Mouse (Mus musculus) heart, embryonic 11.5 days (tissue): Measurements from ENCODE around the gene Hoxa2. TPM values are rescaled to one million over a fixed set of nuclear protein-coding genes. Genes with fewer than 3 reads are reported as not detected.

Experiments used
- ATAC-seq: fragments of 200-750 bp; cut with Nextera tagmentation; replicated peaks from 2 replicates; pipeline ENCODE4 v1.8.0; 2017; ENCODE audit warnings: moderate library complexity; ENCODE audit not compliant: insufficient number of reproducible peaks, low FRiP score, low TSS enrichment
- H3K27ac ChIP-seq: fragments of 300-500 bp; sonication (generic); 2 replicates; pipeline ENCODE4 v1.5.1; 2014; ENCODE audit warnings: mild to moderate bottlenecking, low read depth, low read length
- H3K27me3 ChIP-seq: fragments of 300-500 bp; sonication (generic); 2 replicates; pipeline ENCODE4 v1.6.1; 2014; ENCODE audit warnings: mild to moderate bottlenecking, low read length, mixed read lengths; ENCODE audit not compliant: control insufficient read depth, insufficient read depth
- H3K36me3 ChIP-seq: fragments of 300-500 bp; sonication (generic); 2 replicates; pipeline ENCODE4 v1.6.1; 2014; ENCODE audit warnings: mild to moderate bottlenecking, low read length, moderate library complexity, mixed read lengths; ENCODE audit not compliant: control insufficient read depth, insufficient read depth
- H3K4me1 ChIP-seq: fragments of 300-500 bp; sonication (generic); 2 replicates; pipeline ENCODE4 v1.6.1; 2014; ENCODE audit warnings: low read length; ENCODE audit not compliant: control insufficient read depth, insufficient read depth
- H3K4me2 ChIP-seq: fragments of 300-500 bp; sonication (generic); 2 replicates; pipeline ENCODE4 v1.6.1; 2014; ENCODE audit warnings: mild to moderate bottlenecking, moderate library complexity
- H3K4me3 ChIP-seq: fragments of 300-500 bp; sonication (generic); 2 replicates; pipeline ENCODE4 v1.5.1; 2014; ENCODE audit warnings: low read depth, low read length
- H3K9ac ChIP-seq: fragments of 300-500 bp; sonication (generic); 2 replicates; pipeline ENCODE4 v1.6.1; 2014; ENCODE audit warnings: mild to moderate bottlenecking, low read depth, low read length, moderate library complexity
- H3K9me3 ChIP-seq: fragments of 300-500 bp; sonication (generic); replicated peaks from 2 replicates; pipeline ENCODE4 v1.6.1; 2016; ENCODE audit warnings: low read length; ENCODE audit not compliant: control insufficient read depth
- WGBS: fragments of 180-500 bp; shearing (Covaris S2); extraction: QIAGEN DNeasy Blood & Tissue Kit; methylation state at CpG from one replicate; pipeline ENCODE4 v1.1.7; 2014; ENCODE audit not compliant: insufficient replicate concordance; 5-methylcytosine and 5-hydroxymethylcytosine counted together
- polyA plus RNA-seq: library from polyadenylated mRNA; unstranded; fragments of >200 nt; fragmentation: Nextera tagmentation; extraction: Ambion mirVana; gene quantifications from 2 replicates; pipeline ENCODE4 v1.2.1, GENCODE M21; 2014

The Hoxa2 gene
- polyA plus RNA-seq, 1 experiment from 2014 or later, result 3.6 TPM

DNA sequence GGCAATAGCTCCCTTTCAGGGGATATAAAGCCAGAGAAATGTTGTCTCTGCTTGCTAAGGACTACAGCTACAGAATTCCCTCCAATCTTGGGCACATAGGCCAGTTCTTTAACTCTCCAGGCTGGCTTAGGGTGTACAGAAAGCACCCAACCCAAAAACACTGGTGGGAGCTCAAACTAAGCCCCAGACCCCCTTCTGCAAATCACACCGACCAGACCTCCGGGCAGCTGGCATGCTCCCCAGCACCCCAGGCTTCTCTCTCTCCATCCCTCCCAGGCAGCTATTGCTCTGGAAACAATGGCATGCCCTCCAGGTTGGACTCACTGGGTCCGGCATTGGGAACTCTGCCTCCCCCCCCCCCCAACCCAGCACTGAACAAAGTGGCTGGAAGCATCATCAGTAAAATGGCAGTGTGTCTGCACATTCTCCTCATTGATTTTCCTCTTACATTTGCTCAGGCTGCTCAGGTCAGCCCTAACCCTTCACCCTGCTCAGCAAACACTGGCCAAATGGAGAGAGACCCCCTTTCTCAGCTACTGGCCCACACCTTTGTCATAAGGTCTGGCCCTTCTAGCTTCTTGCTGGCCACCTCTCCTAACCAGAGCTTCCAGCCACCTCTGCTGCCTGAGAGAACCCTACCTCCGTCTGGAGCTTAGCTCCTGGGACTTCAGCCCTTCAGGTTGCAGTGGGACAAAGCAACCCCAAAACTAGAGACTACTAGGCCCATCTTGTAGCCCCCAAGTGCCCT lies 14.5 kb upstream of the Hoxa2 start:
- Histone ChIP-seq H3K9ac (peak overlapping the region; percentile 50; the same call in 1 of the 2 replicates), H3K27ac (peak overlapping the region; percentile 18; the same call in 1 of the 2 replicates), H3K4me2 (peak overlapping the region; percentile 45), H3K27me3 (peaks cover 93% of the 10 kb centered on the region), H3K4me1 (no peaks in the 10 kb centered on the region), H3K36me3 (no peaks in the 10 kb centered on the region), H3K4me3 (peak overlapping the region; percentile 18), H3K9me3 (no peaks in the 10 kb centered on the region)
- no peak for ATAC-seq
- 6% methylated on average over 4 of the region's 4 CpGs for WGBS

DNA sequence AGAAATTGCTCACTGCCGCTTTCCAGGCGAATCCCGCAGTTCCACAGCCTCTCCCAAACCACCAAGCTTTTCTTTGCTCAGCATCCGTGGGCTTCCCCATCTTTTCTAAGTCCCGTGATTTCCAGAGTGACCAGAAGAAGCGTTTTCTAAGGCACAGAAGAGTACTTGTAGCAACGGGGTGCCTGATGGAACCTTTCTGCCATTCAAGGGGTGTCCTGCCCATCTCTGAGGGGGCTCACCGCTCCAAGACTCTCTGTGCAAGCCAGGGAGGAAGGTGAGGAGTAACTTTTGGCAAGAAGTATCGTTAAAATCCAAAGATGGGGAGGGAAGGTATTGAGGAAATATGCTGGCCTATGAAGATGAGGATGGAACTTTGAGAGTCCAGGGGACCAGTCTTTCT lies 13.2 kb upstream of the Hoxa2 start:
- no peaks in the 10 kb centered on the region for H3K36me3 ChIP-seq
- peak overlapping the region; percentile 20; the same call in 1 of the 2 replicates for H3K4me2 ChIP-seq
- peaks cover 92% of the 10 kb centered on the region for H3K27me3 ChIP-seq
- no peaks in the 10 kb centered on the region for H3K4me1 ChIP-seq
- WGBS, result 2% methylated on average over 9 of the region's 9 CpGs
- peak overlapping the region; percentile 60; the same call in 1 of the 2 replicates for H3K9ac ChIP-seq
- H3K4me3 ChIP-seq, result peak overlapping the region; percentile 38
- H3K9me3 ChIP-seq, result no peaks in the 10 kb centered on the region
- H3K27ac ChIP-seq, result no peak overlapping the region; the same call in 1 of the 2 replicates
- ATAC-seq, result no peak

DNA sequence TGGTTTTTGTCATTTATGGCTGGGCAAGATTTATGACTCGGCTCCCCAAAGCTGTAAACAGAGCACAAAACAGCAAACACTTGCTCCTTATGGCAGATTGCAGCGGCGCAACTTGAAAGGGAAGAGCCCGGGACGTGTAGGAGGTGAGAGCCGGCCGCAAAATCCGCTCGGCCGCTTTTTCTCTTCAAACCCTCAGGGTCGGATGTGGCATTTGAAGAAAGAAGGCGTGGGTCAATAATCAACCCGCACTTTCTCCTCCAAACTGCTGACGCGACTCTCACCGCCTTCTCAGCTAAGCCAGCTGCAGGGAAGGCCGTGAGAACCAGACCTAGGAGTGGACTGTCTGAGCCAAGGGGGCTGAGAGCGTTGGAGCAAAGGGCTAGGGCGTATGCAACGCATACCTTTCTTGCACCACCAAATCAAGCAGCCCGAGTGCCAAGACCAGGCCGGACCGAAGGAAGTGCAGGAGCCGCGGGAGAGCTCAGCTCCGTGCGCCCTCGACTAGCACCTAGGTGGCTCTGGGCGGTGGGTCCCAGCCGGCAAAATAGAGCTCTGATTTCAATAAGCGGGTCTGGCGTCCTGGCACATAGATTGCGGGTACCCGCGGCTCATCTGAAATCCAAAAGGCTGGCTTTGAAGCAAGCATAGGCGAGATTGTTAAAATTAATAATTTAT lies 12.6 kb upstream of the Hoxa2 start, which contains the start of gene 5730596B20Rik:
Gene 5730596B20Rik (plus strand): TSS at position 438 of the 675 bp plus-strand sequence.
- H3K4me1 ChIP-seq, result no peaks in the 10 kb centered on the region
- H3K9me3 ChIP-seq, result no peaks in the 10 kb centered on the region
- H3K27ac ChIP-seq, result peak within 1 kb of the TSS; percentile 25; the same call in 1 of the 2 replicates
- peak within 1 kb of the TSS; percentile 45 for H3K4me2 ChIP-seq
- no peak for ATAC-seq
- H3K27me3 ChIP-seq, result peaks cover 92% of the 10 kb centered on the region
- H3K4me3 ChIP-seq, result peak within 1 kb of the TSS; percentile 38
- peak within 1 kb of the TSS; percentile 60; the same call in 1 of the 2 replicates for H3K9ac ChIP-seq
- under 1% methylated on average over 36 of the region's 36 CpGs for WGBS
- H3K36me3 ChIP-seq, result no peaks in the 10 kb centered on the region

DNA sequence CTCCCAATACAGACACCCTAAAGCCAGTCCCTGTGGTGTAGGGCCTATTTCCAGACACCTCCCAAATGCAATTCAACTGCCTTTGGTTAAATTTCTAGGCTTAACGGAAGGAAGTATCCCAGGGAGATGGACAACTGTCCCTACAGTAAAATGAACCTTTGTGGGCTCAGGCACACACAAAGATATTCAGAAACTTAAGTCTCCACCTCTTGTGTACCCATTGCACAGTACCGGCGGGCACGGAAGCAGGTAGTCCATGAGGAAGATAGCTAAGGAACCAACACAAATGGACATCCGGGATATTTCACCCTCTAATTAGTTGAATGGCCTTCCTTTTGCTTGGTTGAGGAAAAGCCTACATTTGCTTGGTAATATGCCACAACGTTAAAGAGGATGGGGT lies 11.8 kb upstream of the Hoxa2 start:
- Histone ChIP-seq H3K27ac (peak overlapping the region; percentile 25; the same call in 1 of the 2 replicates), H3K27me3 (peaks cover 92% of the 10 kb centered on the region), H3K9ac (peak overlapping the region; percentile 60; the same call in 1 of the 2 replicates), H3K4me2 (peak overlapping the region; percentile 20), H3K9me3 (no peaks in the 10 kb centered on the region), H3K4me1 (0 out of 2 replicates have a peak, but pooled peaks cover 2% of the 10 kb centered on the region), H3K4me3 (peak overlapping the region; percentile 38), H3K36me3 (no peaks in the 10 kb centered on the region)
- ATAC-seq, result no peak
- 2% methylated on average over 6 of the region's 6 CpGs for WGBS

DNA sequence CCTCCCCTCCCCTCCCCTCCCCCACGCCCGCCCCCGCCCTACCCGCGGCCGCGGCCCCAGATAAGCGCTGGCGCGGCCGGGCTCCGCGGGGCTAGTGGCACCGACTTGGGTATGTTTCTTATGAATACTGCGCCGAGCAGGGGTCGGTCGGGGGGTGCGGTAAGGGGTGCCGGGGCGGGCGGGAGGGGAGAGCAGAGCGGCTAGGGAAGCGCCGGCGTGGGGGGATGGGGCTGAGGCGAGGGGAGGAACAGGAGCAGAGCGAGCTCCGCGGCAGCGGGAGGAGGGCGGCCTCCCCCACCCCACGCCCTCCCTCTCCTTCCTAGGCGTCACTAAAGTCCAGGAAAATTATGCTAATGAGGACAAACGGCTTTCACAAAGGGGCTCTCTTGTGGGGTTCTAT lies 11.2 kb upstream of the Hoxa2 start:
- peaks cover 92% of the 10 kb centered on the region for H3K27me3 ChIP-seq

DNA sequence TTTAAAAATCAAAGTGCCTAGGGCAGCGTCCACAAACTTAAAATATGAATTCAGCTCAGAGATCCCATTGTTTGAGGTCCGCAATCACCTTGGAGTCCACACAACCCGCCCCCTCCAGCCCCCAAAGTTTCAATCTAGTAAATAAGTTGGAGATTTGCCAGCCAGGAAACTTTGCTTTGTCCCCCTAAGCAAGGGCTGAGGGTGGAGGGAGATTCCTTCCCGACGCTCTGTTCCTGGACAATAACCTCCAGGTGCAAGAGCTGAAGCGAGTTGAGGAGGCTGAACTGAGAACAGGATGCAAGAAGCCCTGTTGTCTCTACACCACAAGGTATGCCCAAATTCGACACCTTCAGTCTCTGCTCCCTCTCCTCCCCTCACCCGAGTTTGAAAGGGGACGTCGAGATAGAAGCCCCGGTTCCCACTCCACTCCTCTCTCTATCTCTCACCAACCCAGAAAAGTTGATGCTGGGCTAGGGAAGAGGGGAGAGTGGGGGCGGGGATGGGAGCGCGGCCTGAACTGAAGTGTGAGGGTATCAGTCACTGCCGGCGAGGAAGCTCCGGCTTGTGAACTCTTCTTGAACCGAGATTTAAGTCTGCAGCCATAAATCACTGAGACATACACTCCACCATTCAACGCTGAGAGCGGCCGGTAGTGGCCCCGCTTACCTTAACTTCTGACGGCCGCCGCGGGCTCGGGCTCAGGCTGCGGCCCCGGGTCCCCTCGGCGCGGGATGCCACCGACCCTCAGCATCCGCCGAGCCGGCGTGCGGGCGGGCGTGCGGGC lies 10.5 kb upstream of the Hoxa2 start:
- peaks cover 92% of the 10 kb centered on the region for H3K27me3 ChIP-seq
- peak overlapping the region; percentile 46; the same call in 1 of the 2 replicates for H3K9ac ChIP-seq
- H3K4me2 ChIP-seq, result peak overlapping the region; percentile 20
- peak overlapping the region; percentile 38 for H3K4me3 ChIP-seq
- whole genome bisulfite sequencing, result under 1% methylated on average over 41 of the region's 41 CpGs
- ATAC-seq, result 0 out of 2 replicates have a peak, but pooled peaks have one; percentile 32
- H3K9me3 ChIP-seq, result no peaks in the 10 kb centered on the region
- peak overlapping the region; percentile 76 for H3K27ac ChIP-seq
- no peaks in the 10 kb centered on the region for H3K36me3 ChIP-seq
- H3K4me1 ChIP-seq, result peaks cover 7% of the 10 kb centered on the region; the same call in 1 of the 2 replicates

More for the DNA sequence above, 11.2 kb upstream of the Hoxa2 start:
- WGBS, result 2% methylated on average over 16 of the region's 35 CpGs
- H3K4me2 ChIP-seq, result peak overlapping the region; percentile 20
- H3K9ac ChIP-seq, result peak overlapping the region; percentile 6; the same call in 1 of the 2 replicates
- ATAC-seq, result peak; percentile 52; the same call in 1 of the 2 replicates
- peak overlapping the region; percentile 76 for H3K27ac ChIP-seq
- peak overlapping the region; percentile 38 for H3K4me3 ChIP-seq
- H3K9me3 ChIP-seq, result no peaks in the 10 kb centered on the region
- 0 out of 2 replicates have a peak, but pooled peaks cover 2% of the 10 kb centered on the region for H3K4me1 ChIP-seq
- no peaks in the 10 kb centered on the region for H3K36me3 ChIP-seq

DNA sequence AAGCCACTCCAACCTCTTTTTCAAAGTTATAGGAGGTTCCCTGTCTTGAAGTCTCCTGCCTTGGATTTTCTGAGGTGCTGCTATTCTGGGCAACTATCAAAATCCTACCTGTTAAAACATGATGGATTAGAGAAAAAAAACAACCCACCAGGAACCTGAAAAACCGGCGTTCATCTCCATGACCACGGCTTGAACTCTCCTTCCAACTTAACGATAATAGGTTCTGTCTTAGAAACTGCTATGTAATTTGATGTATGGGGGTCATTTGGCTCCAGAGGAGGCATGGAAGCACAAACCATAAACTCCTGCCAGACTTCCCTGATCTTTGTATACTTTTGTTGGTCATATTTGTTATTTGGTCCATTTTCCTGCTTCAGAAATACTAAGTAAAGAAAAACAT lies 9.0 kb upstream of the Hoxa2 start:
- peaks cover 10% of the 10 kb centered on the region; the same call in 1 of the 2 replicates for H3K4me1 ChIP-seq
- H3K9ac ChIP-seq, result no peak overlapping the region
- H3K27ac ChIP-seq, result no peak overlapping the region
- peak overlapping the region; percentile 58 for H3K4me2 ChIP-seq
- peaks cover 87% of the 10 kb centered on the region for H3K27me3 ChIP-seq
- no peaks in the 10 kb centered on the region for H3K9me3 ChIP-seq
- H3K4me3 ChIP-seq, result no peak overlapping the region
- ATAC-seq, result no peak
- 4% methylated on average over 4 of the region's 4 CpGs for WGBS
- no peaks in the 10 kb centered on the region for H3K36me3 ChIP-seq

DNA sequence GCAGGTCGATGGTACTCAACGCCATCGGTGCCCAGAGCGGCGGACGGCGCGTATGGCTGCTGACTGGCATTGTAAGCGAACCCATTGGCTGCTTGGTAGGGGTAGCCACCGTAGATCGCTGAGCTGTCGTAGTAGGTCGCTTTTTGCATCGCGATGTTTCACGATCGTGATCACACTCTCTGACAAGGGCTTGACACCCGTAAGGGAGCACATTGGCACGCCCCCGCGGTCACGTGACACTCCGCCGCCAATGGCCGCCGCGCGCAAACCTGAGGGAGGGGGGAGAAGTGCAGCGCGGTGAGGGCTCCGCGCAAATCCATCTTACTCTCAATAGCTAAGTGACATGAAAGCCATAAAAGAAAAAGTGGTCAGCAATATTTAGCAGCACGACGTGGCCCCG lies 7.9 kb upstream of the Hoxa2 start:
- H3K9me3 ChIP-seq, result no peaks in the 10 kb centered on the region
- no peaks in the 10 kb centered on the region for H3K36me3 ChIP-seq
- WGBS, result 1% methylated on average over 35 of the region's 35 CpGs
- H3K9ac ChIP-seq, result peak overlapping the region; percentile 16; the same call in 1 of the 2 replicates
- H3K4me2 ChIP-seq, result peak overlapping the region; percentile 58
- peaks cover 10% of the 10 kb centered on the region; the same call in 1 of the 2 replicates for H3K4me1 ChIP-seq
- H3K27me3 ChIP-seq, result peaks cover 88% of the 10 kb centered on the region
- ATAC-seq, result peak; percentile 54; the same call in 1 of the 2 replicates
- peak overlapping the region; percentile 24; the same call in 1 of the 2 replicates for H3K27ac ChIP-seq
- peak overlapping the region; percentile 20 for H3K4me3 ChIP-seq
